Mouse (Mus musculus) myocyte (in vitro differentiated cells): ENCODE data around the gene Nr1d1. TPM values are rescaled to one million over a fixed set of nuclear protein-coding genes. Genes with fewer than 3 reads are reported as not detected.
A peak's percentile ranks its signal among the peaks of the same experiment; 100 is the strongest.

Experiments
- H3K27me3 ChIP-seq: one replicate; pipeline ENCODE4 v1.6.1; 2011; ENCODE audit not compliant: control insufficient read depth, insufficient read depth, insufficient read length
- H3K36me3 ChIP-seq: one replicate; pipeline ENCODE4 v1.6.1; 2011; ENCODE audit not compliant: control insufficient read depth, insufficient read depth
- H3K4me2 ChIP-seq: one replicate; pipeline ENCODE4 v1.6.1; 2011; ENCODE audit warnings: low read depth, control low read depth
- H3K4me3 ChIP-seq: one replicate; pipeline ENCODE4 v1.5.1; 2011; ENCODE audit warnings: mild to moderate bottlenecking, control low read depth, moderate library complexity
- H3K79me2 ChIP-seq: one replicate; pipeline ENCODE4 v1.6.1; 2011; ENCODE audit not compliant: control insufficient read depth, insufficient read depth
- H3ac ChIP-seq: one replicate; pipeline ENCODE4 v1.6.1; 2011; ENCODE audit not compliant: control insufficient read depth, insufficient read length
- CEBPB ChIP-seq: IDR thresholded peaks from 2 replicates; pipeline ENCODE4 v1.6.1; 2011; ENCODE audit warnings: mild to moderate bottlenecking, moderate library complexity; ENCODE audit not compliant: poor library complexity, insufficient read depth, severe bottlenecking
- E2F4 ChIP-seq: IDR thresholded peaks from one replicate; pipeline ENCODE4 v1.6.1; 2011; ENCODE audit warnings: mild to moderate bottlenecking, control low read depth, moderate library complexity; ENCODE audit not compliant: insufficient read depth
- MAX ChIP-seq: IDR thresholded peaks from one replicate; pipeline ENCODE4 v1.6.1; 2011; ENCODE audit warnings: low read depth, mild to moderate bottlenecking, control low read depth
- MYOD1 ChIP-seq, 3 experiments: IDR thresholded peaks; one replicate each; pipeline ENCODE4 v1.6.1; 2011; ENCODE audit warnings: control low read depth in 2 of 3, low read depth in 2 of 3, mild to moderate bottlenecking in 2 of 3, moderate library complexity in 1 of 3; ENCODE audit not compliant: insufficient read length in 2 of 3, control insufficient read depth in 1 of 3
- MYOG ChIP-seq, 3 experiments: IDR thresholded peaks; one replicate each; pipeline ENCODE4 v1.6.1; 2011; ENCODE audit warnings: control low read depth in 2 of 3, low read depth in 2 of 3, mild to moderate bottlenecking in 2 of 3; ENCODE audit not compliant: insufficient read length in 2 of 3, control insufficient read depth in 1 of 3, insufficient read depth in 1 of 3
- POLR2A ChIP-seq: IDR thresholded peaks from one replicate; pipeline ENCODE4 v1.6.1; 2011; ENCODE audit warnings: low read depth, mild to moderate bottlenecking, control low read depth, moderate library complexity; ENCODE audit not compliant: insufficient read length
- POLR2AphosphoS2 ChIP-seq: IDR thresholded peaks from one replicate; pipeline ENCODE4 v1.6.1; 2011; ENCODE audit warnings: low read depth, control low read depth; ENCODE audit not compliant: insufficient read length
- REST ChIP-seq: IDR thresholded peaks from one replicate; pipeline ENCODE4 v1.6.1; 2011; ENCODE audit warnings: mild to moderate bottlenecking, control low read depth, moderate library complexity; ENCODE audit not compliant: insufficient read depth, insufficient read length
- SRF ChIP-seq: IDR thresholded peaks from one replicate; pipeline ENCODE4 v1.6.1; 2011; ENCODE audit warnings: low read depth; ENCODE audit not compliant: control insufficient read depth, insufficient read length
- TCF12 ChIP-seq: IDR thresholded peaks from one replicate; pipeline ENCODE4 v1.6.1; 2011; ENCODE audit warnings: mild to moderate bottlenecking, control low read depth; ENCODE audit not compliant: poor library complexity, insufficient read depth, severe bottlenecking
- TCF3 ChIP-seq: IDR thresholded peaks from one replicate; pipeline ENCODE4 v1.6.1; 2011; ENCODE audit warnings: low read depth, control low read depth; ENCODE audit not compliant: insufficient read length
- USF1 ChIP-seq: IDR thresholded peaks from one replicate; pipeline ENCODE4 v1.6.1; 2011; ENCODE audit warnings: low read depth, mild to moderate bottlenecking, control low read depth, moderate library complexity
- polyA plus RNA-seq: library from polyadenylated mRNA; unstranded; fragments of >200 nt; fragmentation: generic; extraction: Trizol; gene quantifications from one replicate; pipeline ENCODE4 v1.2.1, GENCODE M21; 2012; ENCODE audit warnings: missing spikeins

The Nr1d1 gene
- polyA plus RNA-seq, 1 experiment: 49.1 TPM

DNA sequence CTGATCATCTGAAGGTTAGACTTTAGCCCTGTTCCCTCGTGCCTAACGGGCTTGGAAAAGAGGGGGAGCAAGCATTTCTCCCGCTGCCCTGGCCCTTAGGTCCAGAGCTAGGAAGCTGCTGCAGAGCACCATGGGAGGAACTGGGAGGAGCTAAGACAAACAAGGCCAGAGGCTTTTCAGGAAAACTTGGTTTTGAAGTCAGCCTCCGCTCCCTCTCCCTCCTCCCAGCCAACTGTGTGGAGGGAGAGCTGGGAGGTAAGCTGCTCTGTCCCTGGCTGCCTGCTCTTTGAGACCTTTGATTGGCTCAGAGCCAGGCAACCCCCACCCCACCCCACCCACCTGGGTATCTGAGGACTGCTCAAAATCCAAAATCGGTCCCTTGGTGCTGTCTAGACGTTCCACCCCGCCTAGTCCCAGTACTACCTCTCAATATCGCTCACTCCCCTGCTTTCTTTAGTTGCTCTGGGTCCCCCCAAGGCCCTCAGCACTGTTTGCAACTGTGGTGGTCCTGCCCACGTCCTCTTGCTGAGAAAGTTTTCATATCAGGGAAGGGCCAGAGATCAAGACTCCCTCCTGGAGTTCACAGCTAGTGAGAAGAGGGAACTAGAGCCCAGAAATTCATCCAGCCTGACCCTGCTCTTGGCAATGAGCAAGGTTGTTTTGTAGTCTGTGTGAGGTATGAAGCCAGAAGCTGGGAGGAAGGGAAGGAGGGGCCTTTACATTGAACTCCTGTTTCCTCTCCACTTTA, 1.9 kb upstream of the Nr1d1 start:
- Histone ChIP-seq H3K36me3 (no peaks in the 10 kb centered on the region), H3K79me2 (peaks cover 8% of the 10 kb centered on the region), H3K4me3 (peak overlapping the region; percentile 75), H3K27me3 (no peaks in the 10 kb centered on the region), H3ac (no peak overlapping the region), H3K4me2 (peak overlapping the region; percentile 99)
- TF ChIP-seq TCF12 (no peak), MAX (no peak), TCF3 (no peak), POLR2A (peak; percentile 84), SRF (peak; percentile 12), POLR2AphosphoS2 (peak; percentile 86), USF1 (no peak), E2F4 (no peak), MYOD1 (IDR thresholded peaks at IDR 0.05; ENCODE audit: control insufficient read depth in 1 of 3, insufficient read length in 2 of 3, low read depth in 2 of 3) (no peak)

DNA sequence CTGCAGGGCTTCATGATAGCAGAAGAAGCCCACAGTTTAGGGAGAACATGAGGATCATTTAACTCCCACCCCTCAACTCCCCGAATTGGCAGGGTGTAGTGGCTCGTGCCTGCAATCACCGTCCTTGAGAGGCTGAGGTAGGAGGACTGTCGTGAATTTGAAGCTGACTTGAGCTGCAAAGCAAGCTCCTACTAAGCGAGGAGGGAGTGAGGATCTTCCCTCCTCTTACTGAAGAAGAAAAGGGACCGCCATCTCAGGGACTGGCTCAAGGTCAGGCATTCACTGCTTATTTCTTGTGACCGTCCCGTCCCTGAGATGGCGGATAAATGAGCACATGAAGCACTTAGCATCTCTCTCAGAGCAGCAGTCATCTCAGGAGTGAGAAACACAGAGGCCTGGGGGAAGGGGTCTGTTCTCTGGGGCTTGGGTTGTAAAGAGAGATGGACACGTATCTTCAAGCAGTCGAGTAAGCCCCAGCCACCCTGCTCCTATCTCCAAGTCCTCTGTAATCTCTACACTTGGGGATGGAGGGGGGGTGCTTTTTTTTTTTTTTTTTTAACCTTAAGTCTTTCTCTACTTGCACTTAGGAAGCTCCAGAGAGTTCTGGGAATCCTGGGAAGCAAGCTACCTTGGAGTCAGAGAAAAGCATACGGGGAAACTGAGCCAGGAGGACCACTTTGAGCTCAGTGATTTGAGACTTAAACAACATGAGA, 1.1 kb upstream of the Nr1d1 start:
- H3K4me2 ChIP-seq: peak overlapping the region; percentile 99
- H3K79me2 ChIP-seq: peaks cover 16% of the 10 kb centered on the region
- peaks cover 4% of the 10 kb centered on the region for H3K36me3 ChIP-seq
- TF ChIP-seq E2F4 (no peak), POLR2AphosphoS2 (peak; percentile 7), SRF (no peak), POLR2A (peak; percentile 23), TCF12 (no peak), TCF3 (no peak), MYOG (IDR thresholded peaks at IDR 0.05; ENCODE audit: control insufficient read depth in 1 of 3, insufficient read depth in 1 of 3, insufficient read length in 2 of 3, low read depth in 2 of 3) (no peak), REST (no peak), MYOD1 (IDR thresholded peaks at IDR 0.05; ENCODE audit: control insufficient read depth in 1 of 3, insufficient read length in 2 of 3, low read depth in 2 of 3) (no peak), MAX (no peak), USF1 (no peak), CEBPB (no peak)
- peak overlapping the region; percentile 34 for H3ac ChIP-seq
- peak overlapping the region; percentile 75 for H3K4me3 ChIP-seq
- H3K27me3 ChIP-seq: no peaks in the 10 kb centered on the region

DNA sequence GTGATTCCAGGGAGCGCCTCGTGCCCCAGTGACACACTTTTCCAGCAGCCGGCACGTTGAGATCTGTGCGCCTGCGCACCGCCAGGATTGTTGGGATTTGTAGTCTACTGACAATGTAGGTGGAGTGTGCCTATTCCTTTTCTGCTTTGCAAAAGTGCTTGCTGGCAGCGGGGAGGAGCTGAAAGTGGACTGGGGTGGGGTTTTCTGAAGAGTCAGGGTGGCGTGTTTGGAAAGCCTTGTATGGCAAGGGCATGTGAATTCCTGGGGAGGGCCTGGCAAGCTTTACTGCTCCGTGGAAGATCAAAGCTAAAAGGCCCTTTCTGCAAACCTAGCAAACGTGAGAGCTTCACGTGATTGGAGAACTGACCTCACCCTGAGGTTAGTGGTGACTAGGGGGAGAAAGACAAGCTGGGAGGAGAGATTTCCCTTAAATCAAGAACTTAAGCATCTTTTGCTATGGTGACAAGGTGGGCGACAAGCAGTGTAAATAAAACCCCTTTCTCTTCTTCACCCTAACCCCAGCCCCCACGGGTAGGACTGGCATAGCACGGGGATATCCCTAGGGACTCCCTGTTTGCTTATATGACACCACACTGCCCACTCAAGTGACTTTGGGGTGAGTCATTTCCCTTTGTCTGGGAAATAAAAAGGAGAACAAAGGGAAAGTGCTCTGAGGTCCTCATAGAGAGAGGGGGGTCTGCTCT, 367 bp upstream of the Nr1d1 start:
- H3ac ChIP-seq: peak overlapping the region; percentile 34
- peaks cover 18% of the 10 kb centered on the region for H3K79me2 ChIP-seq
- TF ChIP-seq SRF: peak; percentile 96
- peak; percentile 5 for TF ChIP-seq MAX
- no peak for TF ChIP-seq POLR2AphosphoS2
- TF ChIP-seq USF1: peak; percentile 84
- TF ChIP-seq MYOG (IDR thresholded peaks at IDR 0.05; ENCODE audit: control insufficient read depth in 1 of 3, insufficient read depth in 1 of 3, insufficient read length in 2 of 3, low read depth in 2 of 3): peak in 1 of 3 experiments; percentile 26
- peak overlapping the region; percentile 75 for H3K4me3 ChIP-seq
- no peaks in the 10 kb centered on the region for H3K27me3 ChIP-seq
- H3K36me3 ChIP-seq: peaks cover 11% of the 10 kb centered on the region
- peak overlapping the region; percentile 99 for H3K4me2 ChIP-seq

DNA sequence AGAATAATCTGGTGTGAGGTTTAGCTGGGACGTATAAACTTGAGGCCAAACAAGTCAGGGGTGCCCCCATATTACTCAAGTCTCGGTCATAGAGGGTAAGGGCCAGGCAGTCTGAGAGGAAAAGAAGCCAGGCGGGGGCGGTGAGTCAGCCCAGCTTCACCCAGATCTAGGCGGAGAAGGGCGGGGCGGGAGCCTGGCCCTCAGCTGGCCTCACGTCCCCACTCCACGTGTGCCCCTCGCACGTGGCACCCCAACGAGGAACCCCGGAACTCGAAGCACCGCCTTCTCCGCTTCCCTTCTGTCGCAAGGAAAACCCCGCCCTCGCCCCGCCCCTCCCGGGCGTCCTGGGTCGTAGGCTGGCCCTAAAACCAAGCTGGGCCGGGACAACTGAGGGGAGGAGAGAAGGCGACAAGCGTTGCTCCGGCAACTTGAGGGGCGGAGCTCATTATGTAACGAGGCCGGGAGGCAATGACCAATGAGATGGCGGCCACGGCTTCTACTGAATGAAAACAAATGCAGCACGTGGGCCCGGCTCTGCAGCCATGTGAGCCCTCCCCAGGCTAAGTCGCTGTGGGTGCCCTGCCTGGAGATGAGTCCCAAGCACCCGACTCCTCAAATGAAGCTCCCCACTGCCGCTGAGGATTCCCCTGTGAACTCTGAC, 1.4 kb downstream of the Nr1d1 start:
- Histone ChIP-seq H3K79me2 (peaks cover 18% of the 10 kb centered on the region), H3ac (no peak overlapping the region), H3K27me3 (no peaks in the 10 kb centered on the region), H3K36me3 (peaks cover 26% of the 10 kb centered on the region), H3K4me3 (peak overlapping the region; percentile 75), H3K4me2 (peak overlapping the region; percentile 99)
- TF ChIP-seq MYOG (IDR thresholded peaks at IDR 0.05; ENCODE audit: control insufficient read depth in 1 of 3, insufficient read depth in 1 of 3, insufficient read length in 2 of 3, low read depth in 2 of 3): peak in 2 of 3 experiments; percentile 56 to 78
- peak; percentile 60 for TF ChIP-seq USF1
- TF ChIP-seq SRF: no peak
- peak in 2 of 3 experiments; percentile 36 to 71 for TF ChIP-seq MYOD1 (IDR thresholded peaks at IDR 0.05; ENCODE audit: control insufficient read depth in 1 of 3, insufficient read length in 2 of 3, low read depth in 2 of 3)
- TF ChIP-seq REST: no peak
- no peak for TF ChIP-seq TCF12
- TF ChIP-seq CEBPB: 0 out of 2 replicates have a peak, but pooled peaks have one; percentile 27
- TF ChIP-seq POLR2A: peak; percentile 61
- TF ChIP-seq POLR2AphosphoS2: peak; percentile 91
- no peak for TF ChIP-seq E2F4
- TF ChIP-seq TCF3: no peak
- no peak for TF ChIP-seq MAX
